Mouse (Mus musculus): ENCODE data around the gene 1110032F04Rik. TPM values are rescaled to one million over a fixed set of nuclear protein-coding genes. Genes with fewer than 3 reads are reported as not detected.

Gene 1110032F04Rik
- total RNA-seq, 2 experiments from 2014 or later: 0.10 to 0.17 TPM

DNA sequence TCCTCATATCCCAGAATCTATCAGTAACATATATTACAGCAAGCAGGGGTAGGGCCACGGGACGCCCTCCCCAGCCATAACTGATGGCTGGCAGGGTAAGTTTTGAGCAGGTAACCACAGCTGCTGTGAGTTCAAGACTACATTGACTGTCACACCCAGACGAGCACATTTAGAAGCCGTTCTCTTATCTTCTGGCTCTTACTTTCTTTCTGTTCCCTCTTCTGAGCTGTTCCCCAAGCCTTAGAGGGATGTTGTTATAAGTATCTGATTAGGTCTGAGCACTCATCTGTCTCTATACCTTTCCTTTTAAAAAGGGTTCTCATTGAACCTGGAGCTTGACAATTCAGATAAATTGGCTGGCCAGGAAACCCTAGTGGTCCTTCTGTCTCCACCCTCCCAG is 38.1 kb downstream of the 1110032F04Rik start:
- no peak for DNase-seq

Other genes starting within 250 kb of the 1110032F04Rik start
- under 1 TPM; 0.43 to 0.66 TPM for gene Il12a, start 178.9 kb upstream of the 1110032F04Rik start, total RNA-seq (2021)
- 10 to 100 TPM; 20.3 to 30.3 TPM for gene Ift80, start 135.0 kb downstream of the 1110032F04Rik start, total RNA-seq (2021)
- gene Smc4, start 135.2 kb downstream of the 1110032F04Rik start, total RNA-seq (2021): 10 to 100 TPM; 34.1 to 38.1 TPM
- 1 to 10 TPM; 6.0 to 8.2 TPM for gene Trim59, start 175.2 kb downstream of the 1110032F04Rik start, total RNA-seq (2021)

Measured in adrenal gland, postnatal 36 days (tissue).